Mouse (Mus musculus) CD4-positive helper T cell, adult 2 months (primary cell): ENCODE measurements at regions not wholly inside any gene's neighbourhood (a gene's known extent, or its start where the extent isn't known, plus 50 kb on each side); places are given as distances from the start of the nearest gene placed in this dataset.

ENCODE experiments used
- DNase-seq: peaks from one replicate; pipeline ENCODE4 v3.0.0-alpha.2; 2012; ENCODE audit warnings: low read depth, missing footprints, low spot score

- DNase-seq: no peak
These were observed 852.0 kb upstream of the Agtr1b start for GRCm38 (mm10) chr3:21218936-21219335.

DNA sequence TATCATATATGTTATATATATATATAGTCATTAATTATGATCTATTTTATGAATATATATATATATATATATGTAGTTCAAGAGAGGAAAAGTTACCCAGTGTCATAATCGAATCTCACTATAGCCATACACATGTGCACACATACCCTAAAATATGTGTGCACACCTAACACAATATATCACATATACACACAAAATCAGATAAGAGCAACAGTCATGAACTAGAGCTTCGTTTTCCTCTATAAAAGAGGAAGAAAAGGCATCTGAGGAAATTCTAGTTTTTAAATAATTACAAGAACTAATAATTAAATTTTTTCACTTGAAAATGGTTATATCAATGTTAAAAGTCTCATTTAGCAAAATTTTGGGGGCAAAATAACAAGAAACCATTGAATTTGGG, 835.3 kb upstream of the Tbl1xr1 start:
- DNase-seq: no peak

- no peak for DNase-seq
These were observed 820.2 kb upstream of the Tbl1xr1 start for GRCm38 (mm10) chr3:21256129-21256760.

- no peak for DNase-seq
These were observed 813.1 kb upstream of the Tbl1xr1 start for GRCm38 (mm10) chr3:21263317-21263716.

DNA sequence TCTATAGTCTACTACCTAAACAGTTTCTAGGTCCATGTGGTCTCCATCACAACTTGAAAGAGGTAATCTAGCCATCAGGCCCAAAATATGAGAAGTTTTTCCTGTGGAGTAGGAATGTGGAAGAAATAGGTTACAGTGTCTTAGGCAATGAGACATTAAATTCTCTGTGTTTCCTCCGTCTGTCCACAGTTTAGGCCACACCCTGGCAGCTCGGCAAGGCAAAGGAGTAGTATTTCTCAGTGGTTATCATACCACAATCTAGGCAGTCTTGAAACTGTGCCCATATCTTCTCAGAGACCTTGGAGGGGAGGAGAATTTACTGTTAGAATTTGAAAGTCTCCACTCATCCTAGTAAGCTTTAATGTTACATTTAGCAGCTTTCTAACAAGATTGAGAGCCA, 811.0 kb upstream of the Tbl1xr1 start:
- no peak for DNase-seq

DNA sequence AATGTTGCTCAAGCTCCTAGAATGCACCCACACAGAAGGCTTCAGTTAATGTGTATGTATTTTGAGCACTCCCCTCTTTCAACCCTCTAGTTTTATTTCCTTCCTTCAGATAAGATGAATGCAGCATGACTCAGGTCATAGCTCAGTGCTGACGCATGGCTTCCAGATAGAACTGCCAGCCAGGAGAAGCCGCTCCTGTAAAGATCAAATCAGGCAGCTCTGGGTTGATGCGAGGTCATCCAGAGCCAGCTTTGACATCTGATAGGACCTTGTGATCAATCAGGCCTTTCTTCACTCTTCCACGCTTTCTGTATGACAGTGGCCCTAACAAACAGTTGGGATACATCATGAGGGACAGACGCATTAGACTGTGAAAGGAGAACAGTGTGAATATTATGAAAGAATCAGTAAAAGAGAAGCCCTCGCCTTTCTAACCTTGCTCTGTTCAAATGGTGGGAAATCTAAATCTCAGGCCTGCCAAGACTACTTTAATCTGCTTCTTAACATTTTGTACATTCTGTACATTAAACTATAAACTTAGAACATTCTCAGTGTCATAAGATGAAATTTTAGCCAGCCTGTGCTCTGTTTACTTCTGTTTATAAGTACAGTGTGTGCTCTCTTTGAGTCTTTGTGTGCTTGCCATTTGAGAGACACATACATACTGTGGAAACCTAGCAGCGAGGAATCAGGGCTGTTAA, 807.9 kb upstream of the Tbl1xr1 start:
- DNase-seq: no peak

DNA sequence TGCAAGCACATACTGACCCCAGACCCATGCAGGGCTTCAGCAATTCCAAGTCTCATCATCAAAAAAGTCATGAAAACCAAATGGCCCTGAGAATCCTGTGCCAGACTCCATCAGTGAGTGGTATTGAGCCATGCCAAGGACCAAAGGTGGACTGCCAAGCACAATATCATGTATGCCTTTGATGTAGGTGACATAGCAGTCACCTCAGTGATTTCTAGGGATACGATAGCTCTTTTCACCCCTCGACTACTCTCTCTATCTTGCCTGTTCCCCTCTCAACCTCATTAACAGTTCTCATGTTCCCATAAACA, 807.4 kb upstream of the Tbl1xr1 start:
- DNase-seq: no peak

GRCm38 (mm10) chr3:21270788-21271187, 805.7 kb upstream of the Tbl1xr1 start:
- no peak for DNase-seq

DNA sequence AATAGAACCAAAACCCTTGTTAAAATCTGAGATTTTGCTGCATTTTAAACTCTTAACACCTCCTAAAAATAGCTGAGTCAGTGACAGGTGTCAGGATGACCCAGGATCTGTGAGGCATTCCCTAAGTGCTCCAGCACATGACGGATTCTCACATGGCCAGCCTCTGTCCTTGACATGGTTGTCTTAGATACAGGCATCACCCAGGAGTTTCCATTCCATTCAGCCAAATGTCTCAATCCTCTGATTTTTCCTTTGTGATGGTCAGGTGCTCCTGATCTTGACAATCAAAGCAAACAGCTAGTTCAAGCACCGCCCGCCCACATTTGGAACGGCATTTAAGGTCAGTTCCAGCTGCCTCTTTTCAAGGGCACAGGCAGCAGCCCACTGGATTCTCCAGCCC, 804.2 kb upstream of the Tbl1xr1 start:
- no peak for DNase-seq

- DNase-seq: no peak
These were observed 783.7 kb upstream of the Tbl1xr1 start for GRCm38 (mm10) chr3:21292774-21293173.

DNA sequence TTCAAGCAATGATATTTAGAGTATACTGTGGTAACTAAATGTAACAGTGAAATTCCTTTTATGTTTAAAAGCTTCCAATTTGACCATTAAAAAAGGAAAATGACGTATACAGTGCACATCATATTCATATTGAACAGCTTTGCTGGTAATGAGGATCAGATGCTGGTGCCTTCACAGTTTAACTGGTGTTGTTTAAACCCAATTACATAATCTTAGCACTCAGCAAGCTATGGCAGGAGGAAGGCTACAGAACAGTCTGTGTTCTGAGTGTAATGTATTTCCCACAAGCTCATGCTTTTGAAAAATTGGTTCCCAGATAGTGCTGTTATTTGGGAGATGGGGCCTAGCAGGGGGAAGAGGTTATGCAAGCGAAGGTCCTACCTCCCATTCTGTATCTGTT, 783.1 kb upstream of the Tbl1xr1 start:
- DNase-seq: no peak

DNA sequence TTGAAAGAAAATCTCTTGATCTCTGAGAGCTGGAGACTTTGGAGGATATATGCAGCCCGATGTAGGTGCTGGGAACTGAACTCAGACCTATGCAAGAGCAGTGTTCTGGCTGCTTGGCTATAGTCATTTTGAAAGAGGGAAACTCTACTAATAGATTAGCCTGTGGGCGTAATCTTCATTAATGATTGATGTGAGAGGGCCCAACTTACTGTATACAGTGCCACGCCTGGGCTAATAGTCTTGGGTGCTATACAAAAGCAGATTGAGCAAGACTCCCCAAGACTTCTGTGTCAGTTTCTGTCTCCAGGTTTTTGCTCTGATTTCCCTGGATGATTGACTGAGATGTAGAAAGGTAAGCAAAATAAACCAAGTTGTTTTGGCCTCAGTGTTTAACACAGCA, 781.7 kb upstream of the Tbl1xr1 start:
- no peak for DNase-seq

- DNase-seq: no peak
These were observed 779.8 kb upstream of the Tbl1xr1 start for GRCm38 (mm10) chr3:21296581-21297110.

GRCm38 (mm10) chr3:21325329-21325896, 751.0 kb upstream of the Tbl1xr1 start:
- no peak for DNase-seq

- no peak for DNase-seq
These were observed 734.5 kb upstream of the Tbl1xr1 start for GRCm38 (mm10) chr3:21341916-21342315.

DNA sequence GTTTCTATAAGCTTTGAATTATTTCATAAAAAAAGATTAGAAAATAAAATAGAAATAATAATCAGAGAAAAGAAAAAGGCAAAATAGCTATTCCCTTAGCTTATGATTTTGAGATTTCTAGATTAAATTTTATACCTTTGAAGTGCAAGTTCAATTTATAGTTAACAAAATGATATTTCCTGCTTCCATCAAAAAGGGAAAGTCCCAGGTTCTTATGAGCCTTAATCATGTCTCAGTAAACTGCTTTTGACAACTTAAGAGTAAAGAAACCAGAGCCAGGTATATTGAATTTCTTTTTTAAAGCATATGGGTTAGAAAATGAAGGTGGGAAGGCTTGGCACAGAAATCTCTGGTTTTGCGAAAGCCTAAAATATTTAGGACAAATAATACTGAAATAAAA, 733.4 kb upstream of the Tbl1xr1 start:
- no peak for DNase-seq

GRCm38 (mm10) chr3:21349421-21349820, 727.0 kb upstream of the Tbl1xr1 start:
- DNase-seq: no peak

DNA sequence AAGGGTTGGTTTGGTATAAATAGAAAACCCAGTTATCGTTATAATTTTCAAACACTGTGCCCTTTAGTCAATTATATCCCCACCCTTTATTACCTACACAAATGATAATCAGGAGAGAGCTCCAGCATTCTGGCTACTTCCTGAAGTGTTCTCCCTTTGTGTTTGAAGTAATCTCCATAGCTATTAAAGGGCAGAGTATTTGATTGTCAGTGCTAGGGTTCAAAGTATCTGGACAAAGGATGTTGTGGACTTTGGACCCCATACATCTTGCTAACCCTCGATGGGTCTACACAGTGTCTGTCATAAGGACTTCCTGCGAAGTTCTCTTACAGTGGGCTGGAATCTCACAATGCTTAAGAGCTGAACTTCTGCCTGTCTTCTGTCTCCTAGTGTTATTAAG, 720.3 kb upstream of the Tbl1xr1 start:
- no peak for DNase-seq

DNA sequence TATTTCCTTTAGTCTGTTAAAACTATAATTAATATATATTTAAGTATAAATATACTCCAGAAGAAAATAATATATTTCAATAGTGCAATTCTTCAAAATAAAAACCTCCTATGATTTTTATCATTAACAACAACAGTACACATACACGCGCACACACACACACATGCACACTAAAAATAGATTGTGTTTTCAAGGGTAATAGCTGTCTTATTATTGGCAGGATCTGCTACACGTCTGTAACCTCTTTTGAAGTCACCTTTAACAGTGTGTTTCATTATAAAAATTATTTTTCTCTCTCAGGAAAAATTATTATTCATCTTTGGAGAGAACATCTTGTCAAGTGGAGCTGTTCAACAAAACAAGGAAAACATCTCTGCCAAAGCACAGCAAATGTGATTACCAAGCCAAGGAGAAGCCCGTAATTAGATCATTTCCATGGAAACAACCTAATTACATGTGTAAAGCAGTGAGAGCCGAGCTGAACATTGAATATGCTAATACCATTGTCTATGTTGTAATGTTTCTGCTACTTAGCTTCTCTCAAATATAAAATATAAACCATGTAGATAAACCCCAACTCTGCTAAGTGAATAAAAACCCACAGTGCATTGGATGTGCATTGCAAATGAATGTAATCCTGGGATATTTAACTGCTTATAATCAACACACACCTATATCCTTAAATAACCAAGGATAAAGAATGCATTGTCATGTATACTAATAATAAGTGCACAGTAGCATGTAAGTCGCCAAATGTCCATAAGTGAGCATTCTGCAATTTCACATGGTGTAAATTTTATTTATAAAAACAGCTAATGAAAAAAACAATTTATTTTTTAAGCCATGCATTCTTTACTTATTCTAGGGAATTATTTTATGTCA, 719.4 kb upstream of the Tbl1xr1 start:
- DNase-seq: no peak

DNA sequence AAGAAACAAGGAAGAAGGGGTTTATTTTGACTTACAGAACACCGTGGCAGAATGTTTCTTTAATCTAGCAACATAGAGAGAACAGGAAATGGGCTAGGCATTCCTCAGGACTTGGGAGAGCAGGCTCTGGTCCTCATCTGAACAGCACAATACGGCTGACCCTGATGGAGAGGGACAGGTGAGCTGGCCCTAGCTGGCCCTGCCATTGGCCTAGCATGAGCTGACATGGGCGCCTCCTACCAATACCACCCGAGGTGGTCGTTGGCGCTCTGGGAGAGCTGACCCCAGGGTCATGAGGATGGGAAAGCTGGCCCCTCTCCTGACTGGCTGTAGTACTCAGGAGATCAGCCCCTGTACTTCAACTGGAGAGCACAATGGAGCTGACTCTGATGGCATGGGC, 718.4 kb upstream of the Tbl1xr1 start:
- no peak for DNase-seq

- DNase-seq: no peak
These were observed 715.4 kb upstream of the Tbl1xr1 start for GRCm38 (mm10) chr3:21361069-21361468.

- DNase-seq: no peak
These were observed 696.6 kb upstream of the Tbl1xr1 start for GRCm38 (mm10) chr3:21379816-21380215.
